Mouse (Mus musculus): ENCODE measurements around the gene Fam19a5. TPM values are rescaled to one million over a fixed set of nuclear protein-coding genes. Genes with fewer than 3 reads are reported as not detected.

The Fam19a5 gene
- polyA plus RNA-seq, 1 experiment from 2014 or later = 3.6 TPM

- TF ChIP-seq CTCF (IDR thresholded peaks at IDR 0.05; ENCODE audit: low read depth) = no peak
- TF ChIP-seq EP300 (optimal IDR thresholded peaks at IDR 0.05) = no peak
- no peak overlapping the region for H3K9ac ChIP-seq (ENCODE audit: low read length)
- ATAC-seq (ENCODE audit: low FRiP score, low TSS enrichment) (no peak), DNase-seq (ENCODE audit: low spot score) (no peak)
- no peaks in the 10 kb centered on the region for H3K36me3 ChIP-seq (ENCODE audit: control insufficient read depth, insufficient read depth, low read length)
- H3K27ac ChIP-seq (replicated peaks) = no peak overlapping the region
- H3K4me2 ChIP-seq (replicated peaks; ENCODE audit: low read depth) = no peak overlapping the region
- H3K27me3 ChIP-seq (ENCODE audit: control insufficient read depth, insufficient read depth, low read length) = no peaks in the 10 kb centered on the region
- WGBS = 73% methylated on average over 11 of the region's 11 CpGs
- no peak overlapping the region for H3K4me3 ChIP-seq (ENCODE audit: low read depth, low read length)
- no peaks in the 10 kb centered on the region for H3K4me1 ChIP-seq (replicated peaks; ENCODE audit: control insufficient read depth, insufficient read depth)
- H3K9me3 ChIP-seq (ENCODE audit: control insufficient read depth, low read length) = no peaks in the 10 kb centered on the region
Observed at GRCm38 (mm10) chr15:87570182-87570581, 26.1 kb downstream of the Fam19a5 start.

GRCm38 (mm10) chr15:87579861-87580260 is 35.8 kb downstream of the Fam19a5 start:
- no peaks in the 10 kb centered on the region for H3K9me3 ChIP-seq (ENCODE audit: control insufficient read depth, low read length)
- TF ChIP-seq CTCF (IDR thresholded peaks at IDR 0.05; ENCODE audit: low read depth) (no peak), EP300 (optimal IDR thresholded peaks at IDR 0.05) (no peak)

GRCm38 (mm10) chr15:87583921-87584621 is 40.0 kb downstream of the Fam19a5 start:
- no peaks in the 10 kb centered on the region for H3K27me3 ChIP-seq (ENCODE audit: control insufficient read depth, insufficient read depth, low read length)
- no peak for TF ChIP-seq CTCF (IDR thresholded peaks at IDR 0.05; ENCODE audit: low read depth)
- no peak for TF ChIP-seq EP300 (optimal IDR thresholded peaks at IDR 0.05)
- H3K27ac ChIP-seq (replicated peaks) = no peak overlapping the region
- no peaks in the 10 kb centered on the region for H3K36me3 ChIP-seq (ENCODE audit: control insufficient read depth, insufficient read depth, low read length)
- no peak overlapping the region for H3K4me3 ChIP-seq (ENCODE audit: low read depth, low read length)
- no peak overlapping the region for H3K4me2 ChIP-seq (replicated peaks; ENCODE audit: low read depth)
- DNase-seq (ENCODE audit: low spot score) (no peak), ATAC-seq (ENCODE audit: low FRiP score, low TSS enrichment) (no peak)
- no peaks in the 10 kb centered on the region for H3K9me3 ChIP-seq (ENCODE audit: control insufficient read depth, low read length)
- WGBS = 76% methylated on average over 26 of the region's 26 CpGs
- no peaks in the 10 kb centered on the region for H3K4me1 ChIP-seq (replicated peaks; ENCODE audit: control insufficient read depth, insufficient read depth)
- no peak overlapping the region for H3K9ac ChIP-seq (ENCODE audit: low read length)

More at GRCm38 (mm10) chr15:87579861-87580260, 35.8 kb downstream of the Fam19a5 start:
- Histone ChIP-seq H3K9ac (ENCODE audit: low read length) (no peak overlapping the region), H3K27ac (replicated peaks) (no peak overlapping the region), H3K27me3 (ENCODE audit: control insufficient read depth, insufficient read depth, low read length) (no peaks in the 10 kb centered on the region), H3K4me3 (ENCODE audit: low read depth, low read length) (no peak overlapping the region), H3K4me1 (replicated peaks; ENCODE audit: control insufficient read depth, insufficient read depth) (no peaks in the 10 kb centered on the region), H3K4me2 (replicated peaks; ENCODE audit: low read depth) (no peak overlapping the region), H3K36me3 (ENCODE audit: control insufficient read depth, insufficient read depth, low read length) (no peaks in the 10 kb centered on the region)
- DNase-seq (ENCODE audit: low spot score) (no peak), ATAC-seq (ENCODE audit: low FRiP score, low TSS enrichment) (no peak)
- 69% methylated on average over 5 of the region's 5 CpGs for WGBS

- H3K4me3 ChIP-seq (ENCODE audit: low read depth, low read length) = no peak overlapping the region
- H3K9ac ChIP-seq (ENCODE audit: low read length) = no peak overlapping the region
- DNase-seq (ENCODE audit: low spot score) (no peak), ATAC-seq (ENCODE audit: low FRiP score, low TSS enrichment) (no peak)
- H3K27me3 ChIP-seq (ENCODE audit: control insufficient read depth, insufficient read depth, low read length) = no peaks in the 10 kb centered on the region
- H3K36me3 ChIP-seq (ENCODE audit: control insufficient read depth, insufficient read depth, low read length) = no peaks in the 10 kb centered on the region
- H3K4me1 ChIP-seq (replicated peaks; ENCODE audit: control insufficient read depth, insufficient read depth) = no peaks in the 10 kb centered on the region
- no peak overlapping the region for H3K4me2 ChIP-seq (replicated peaks; ENCODE audit: low read depth)
- H3K27ac ChIP-seq (replicated peaks) = no peak overlapping the region
- WGBS = 90% methylated on average over 10 of the region's 10 CpGs
- no peaks in the 10 kb centered on the region for H3K9me3 ChIP-seq (ENCODE audit: control insufficient read depth, low read length)
- TF ChIP-seq EP300 (optimal IDR thresholded peaks at IDR 0.05) (no peak), CTCF (IDR thresholded peaks at IDR 0.05; ENCODE audit: low read depth) (no peak)
Observed at GRCm38 (mm10) chr15:87590975-87591374, 46.9 kb downstream of the Fam19a5 start.

- WGBS = 66% methylated on average over 8 of the region's 8 CpGs
- Histone ChIP-seq H3K9ac (ENCODE audit: low read length) (no peak overlapping the region), H3K4me1 (replicated peaks; ENCODE audit: control insufficient read depth, insufficient read depth) (no peaks in the 10 kb centered on the region), H3K4me2 (replicated peaks; ENCODE audit: low read depth) (no peak overlapping the region), H3K36me3 (ENCODE audit: control insufficient read depth, insufficient read depth, low read length) (no peaks in the 10 kb centered on the region), H3K4me3 (ENCODE audit: low read depth, low read length) (no peak overlapping the region), H3K9me3 (ENCODE audit: control insufficient read depth, low read length) (no peaks in the 10 kb centered on the region), H3K27ac (replicated peaks) (no peak overlapping the region), H3K27me3 (ENCODE audit: control insufficient read depth, insufficient read depth, low read length) (no peaks in the 10 kb centered on the region)
- ATAC-seq (ENCODE audit: low FRiP score, low TSS enrichment) (0 out of 2 replicates have a peak, but pooled peaks have one; percentile 17), DNase-seq (ENCODE audit: low spot score) (no peak)
- TF ChIP-seq CTCF (IDR thresholded peaks at IDR 0.05; ENCODE audit: low read depth) = no peak
- TF ChIP-seq EP300 (optimal IDR thresholded peaks at IDR 0.05) = no peak
Observed at GRCm38 (mm10) chr15:87596731-87597130, 52.6 kb downstream of the Fam19a5 start.

GRCm38 (mm10) chr15:87597149-87597548 is 53.0 kb downstream of the Fam19a5 start:
- peak; percentile 24; the same call in 1 of the 2 replicates for ATAC-seq (ENCODE audit: low FRiP score, low TSS enrichment)
- peak; percentile 53 for DNase-seq (ENCODE audit: low spot score)

More at GRCm38 (mm10) chr15:87597149-87597548, 53.0 kb downstream of the Fam19a5 start:
- no peak overlapping the region for H3K4me2 ChIP-seq (replicated peaks; ENCODE audit: low read depth)
- no peaks in the 10 kb centered on the region for H3K4me1 ChIP-seq (replicated peaks; ENCODE audit: control insufficient read depth, insufficient read depth)
- H3K4me3 ChIP-seq (ENCODE audit: low read depth, low read length) = no peak overlapping the region
- H3K9me3 ChIP-seq (ENCODE audit: control insufficient read depth, low read length) = no peaks in the 10 kb centered on the region
- no peaks in the 10 kb centered on the region for H3K27me3 ChIP-seq (ENCODE audit: control insufficient read depth, insufficient read depth, low read length)
- WGBS = 42% methylated on average over 4 of the region's 4 CpGs
- TF ChIP-seq CTCF (IDR thresholded peaks at IDR 0.05; ENCODE audit: low read depth) = no peak
- H3K9ac ChIP-seq (ENCODE audit: low read length) = no peak overlapping the region
- no peaks in the 10 kb centered on the region for H3K36me3 ChIP-seq (ENCODE audit: control insufficient read depth, insufficient read depth, low read length)
- H3K27ac ChIP-seq (replicated peaks) = no peak overlapping the region
